Mouse (Mus musculus): ENCODE results near the gene Zfp704. TPM values are rescaled to one million over a fixed set of nuclear protein-coding genes. Genes with fewer than 3 reads are reported as not detected.

Zfp704 gene
- polyA plus RNA-seq, 1 experiment from 2014 or later: 16.1 TPM

- Histone ChIP-seq H3K9me3 (no peaks in the 10 kb centered on the region), H3K27ac (replicated peaks) (no peak overlapping the region), H3K4me1 (peaks cover 24% of the 10 kb centered on the region), H3K27me3 (no peaks in the 10 kb centered on the region), H3K4me3 (no peak overlapping the region), H3K4me2 (replicated peaks) (no peak overlapping the region), H3K9ac (replicated peaks) (no peak overlapping the region), H3K36me3 (no peaks in the 10 kb centered on the region)
- WGBS: 45% methylated on average over 10 of the region's 10 CpGs
- no peak; the same call in 1 of the 2 replicates for ATAC-seq (replicated peaks)
Measured at GRCm38 (mm10) chr3:9548188-9548587, 61.7 kb downstream of the Zfp704 start.

- H3K9ac ChIP-seq (replicated peaks): no peak overlapping the region
- no peaks in the 10 kb centered on the region for H3K9me3 ChIP-seq
- no peak overlapping the region for H3K4me3 ChIP-seq
- peaks cover 25% of the 10 kb centered on the region for H3K4me1 ChIP-seq
- no peaks in the 10 kb centered on the region for H3K27me3 ChIP-seq
- WGBS: 60% methylated on average over 15 of the region's 15 CpGs
- no peaks in the 10 kb centered on the region for H3K36me3 ChIP-seq
- no peak overlapping the region for H3K4me2 ChIP-seq (replicated peaks)
- no peak for ATAC-seq (replicated peaks)
- no peak overlapping the region for H3K27ac ChIP-seq (replicated peaks)
Measured at GRCm38 (mm10) chr3:9546882-9547620, 62.8 kb downstream of the Zfp704 start.

GRCm38 (mm10) chr3:9544421-9544820 lies 65.5 kb downstream of the Zfp704 start:
- H3K36me3 ChIP-seq: no peaks in the 10 kb centered on the region
- H3K27me3 ChIP-seq: no peaks in the 10 kb centered on the region
- no peak overlapping the region for H3K9ac ChIP-seq (replicated peaks)
- H3K27ac ChIP-seq (replicated peaks): no peak overlapping the region
- H3K9me3 ChIP-seq: no peaks in the 10 kb centered on the region
- no peak for ATAC-seq (replicated peaks)
- no peak overlapping the region for H3K4me2 ChIP-seq (replicated peaks)
- WGBS: 92% methylated on average over 2 of the region's 2 CpGs
- H3K4me1 ChIP-seq: peaks cover 25% of the 10 kb centered on the region
- H3K4me3 ChIP-seq: no peak overlapping the region

GRCm38 (mm10) chr3:9543916-9544315 lies 66.0 kb downstream of the Zfp704 start:
- no peaks in the 10 kb centered on the region for H3K9me3 ChIP-seq
- H3K4me1 ChIP-seq: peaks cover 25% of the 10 kb centered on the region
- no peak overlapping the region for H3K4me2 ChIP-seq (replicated peaks)
- ATAC-seq (replicated peaks): no peak
- H3K36me3 ChIP-seq: no peaks in the 10 kb centered on the region
- no peak overlapping the region for H3K9ac ChIP-seq (replicated peaks)
- no peak overlapping the region for H3K27ac ChIP-seq (replicated peaks)
- H3K4me3 ChIP-seq: no peak overlapping the region
- WGBS: 86% methylated on average over 5 of the region's 5 CpGs
- H3K27me3 ChIP-seq: no peaks in the 10 kb centered on the region

GRCm38 (mm10) chr3:9543463-9543862 lies 66.4 kb downstream of the Zfp704 start:
- Histone ChIP-seq H3K9me3 (no peaks in the 10 kb centered on the region), H3K27ac (replicated peaks) (no peak overlapping the region), H3K36me3 (no peaks in the 10 kb centered on the region), H3K4me3 (no peak overlapping the region), H3K27me3 (no peaks in the 10 kb centered on the region), H3K4me1 (peaks cover 25% of the 10 kb centered on the region), H3K9ac (replicated peaks) (no peak overlapping the region), H3K4me2 (replicated peaks) (no peak overlapping the region)
- no peak for ATAC-seq (replicated peaks)
- 59% methylated on average over 4 of the region's 4 CpGs for WGBS

- Histone ChIP-seq H3K36me3 (no peaks in the 10 kb centered on the region), H3K4me1 (peaks cover 11% of the 10 kb centered on the region; the same call in 1 of the 2 replicates), H3K27me3 (no peaks in the 10 kb centered on the region), H3K9ac (replicated peaks) (no peak overlapping the region), H3K4me2 (replicated peaks) (no peak overlapping the region), H3K27ac (replicated peaks) (no peak overlapping the region), H3K9me3 (no peaks in the 10 kb centered on the region), H3K4me3 (no peak overlapping the region)
- WGBS: 90% methylated on average over 14 of the region's 14 CpGs
- no peak for ATAC-seq (replicated peaks)
Measured at GRCm38 (mm10) chr3:9541561-9541960, 68.3 kb downstream of the Zfp704 start.

- no peak for ATAC-seq (replicated peaks)
- H3K4me1 ChIP-seq: peaks cover 4% of the 10 kb centered on the region; the same call in 1 of the 2 replicates
- H3K36me3 ChIP-seq: no peaks in the 10 kb centered on the region
- no peaks in the 10 kb centered on the region for H3K27me3 ChIP-seq
- 94% methylated on average over 2 of the region's 2 CpGs for WGBS
- no peak overlapping the region for H3K27ac ChIP-seq (replicated peaks)
- no peak overlapping the region for H3K9ac ChIP-seq (replicated peaks)
- H3K9me3 ChIP-seq: no peaks in the 10 kb centered on the region
- H3K4me2 ChIP-seq (replicated peaks): no peak overlapping the region
- H3K4me3 ChIP-seq: no peak overlapping the region
Measured at GRCm38 (mm10) chr3:9538510-9538909, 71.4 kb downstream of the Zfp704 start.

GRCm38 (mm10) chr3:9537889-9538288 lies 72.0 kb downstream of the Zfp704 start:
- H3K9ac ChIP-seq (replicated peaks): no peak overlapping the region
- H3K9me3 ChIP-seq: no peaks in the 10 kb centered on the region
- H3K36me3 ChIP-seq: no peaks in the 10 kb centered on the region
- no peak overlapping the region for H3K4me2 ChIP-seq (replicated peaks)
- H3K4me1 ChIP-seq: no peaks in the 10 kb centered on the region
- no peak overlapping the region for H3K27ac ChIP-seq (replicated peaks)
- H3K27me3 ChIP-seq: no peaks in the 10 kb centered on the region
- WGBS: 78% methylated on average over 7 of the region's 7 CpGs
- ATAC-seq (replicated peaks): no peak
- no peak overlapping the region for H3K4me3 ChIP-seq

GRCm38 (mm10) chr3:9530097-9530780 lies 79.6 kb downstream of the Zfp704 start:
- WGBS: 43% methylated on average over 9 of the region's 9 CpGs
- H3K4me1 ChIP-seq: no peaks in the 10 kb centered on the region
- H3K4me3 ChIP-seq: no peak overlapping the region
- no peak overlapping the region for H3K4me2 ChIP-seq (replicated peaks)
- no peak overlapping the region for H3K9ac ChIP-seq (replicated peaks)
- peak; percentile 48; the same call in 1 of the 2 replicates for ATAC-seq (replicated peaks)
- H3K27me3 ChIP-seq: no peaks in the 10 kb centered on the region
- H3K27ac ChIP-seq (replicated peaks): no peak overlapping the region
- no peaks in the 10 kb centered on the region for H3K36me3 ChIP-seq
- no peaks in the 10 kb centered on the region for H3K9me3 ChIP-seq

GRCm38 (mm10) chr3:9524429-9524828 lies 85.5 kb downstream of the Zfp704 start:
- WGBS: 54% methylated on average over 5 of the region's 5 CpGs
- Histone ChIP-seq H3K9me3 (no peaks in the 10 kb centered on the region), H3K4me1 (peaks cover 34% of the 10 kb centered on the region), H3K4me2 (replicated peaks) (no peak overlapping the region), H3K27me3 (no peaks in the 10 kb centered on the region), H3K27ac (replicated peaks) (no peak overlapping the region), H3K4me3 (no peak overlapping the region), H3K9ac (replicated peaks) (no peak overlapping the region), H3K36me3 (no peaks in the 10 kb centered on the region)
- no peak for ATAC-seq (replicated peaks)

GRCm38 (mm10) chr3:9523081-9523932 lies 86.6 kb downstream of the Zfp704 start:
- Histone ChIP-seq H3K4me1 (peaks cover 37% of the 10 kb centered on the region), H3K4me2 (replicated peaks) (no peak overlapping the region), H3K9me3 (no peaks in the 10 kb centered on the region), H3K36me3 (no peaks in the 10 kb centered on the region), H3K27ac (replicated peaks) (no peak overlapping the region; the same call in 1 of the 2 replicates), H3K27me3 (no peaks in the 10 kb centered on the region; the same call in 1 of the 2 replicates), H3K4me3 (no peak overlapping the region), H3K9ac (replicated peaks) (no peak overlapping the region)
- peak; percentile 14; the same call in 1 of the 2 replicates for ATAC-seq (replicated peaks)
- WGBS: 54% methylated on average over 18 of the region's 18 CpGs

- 73% methylated on average over 6 of the region's 6 CpGs for WGBS
- peaks cover 37% of the 10 kb centered on the region for H3K4me1 ChIP-seq
- no peak overlapping the region for H3K4me3 ChIP-seq
- H3K27ac ChIP-seq (replicated peaks): no peak overlapping the region
- H3K27me3 ChIP-seq: peaks cover 2% of the 10 kb centered on the region; the same call in 1 of the 2 replicates
- H3K9ac ChIP-seq (replicated peaks): no peak overlapping the region
- ATAC-seq (replicated peaks): no peak
- no peaks in the 10 kb centered on the region for H3K36me3 ChIP-seq
- H3K9me3 ChIP-seq: no peaks in the 10 kb centered on the region
- H3K4me2 ChIP-seq (replicated peaks): no peak overlapping the region
Measured at GRCm38 (mm10) chr3:9522009-9522408, 87.9 kb downstream of the Zfp704 start.
